Mouse (Mus musculus): Measurements from ENCODE around the gene Defb43. TPM values are rescaled to one million over a fixed set of nuclear protein-coding genes. Genes with fewer than 3 reads are reported as not detected.

Gene Defb43
- polyA plus RNA-seq, 1 experiment from 2014 or later = not detected

GRCm38 (mm10) chr14:63046691-63047090 is 35.1 kb downstream of the Defb43 start, which contains the start of gene Defb42:
Gene Defb42, plus strand, starts transcription at chr14:63046991.
- no peaks in the 10 kb centered on the region for H3K36me3 ChIP-seq (ENCODE audit: inconsistent target)
- WGBS (ENCODE audit: missing documents) = 93% methylated on average over 3 of the region's 3 CpGs
- no peaks in the 10 kb centered on the region for H3K79me2 ChIP-seq (ENCODE audit: inconsistent target)
- H3K4me3 ChIP-seq (ENCODE audit: inconsistent target) = no peak within 1 kb of the TSS
- H3K27ac ChIP-seq = no peak within 1 kb of the TSS

- Histone ChIP-seq H3K79me2 (ENCODE audit: inconsistent target) (no peaks in the 10 kb centered on the region), H3K27ac (no peak within 1 kb of the TSS), H3K4me3 (ENCODE audit: inconsistent target) (no peak within 1 kb of the TSS), H3K36me3 (ENCODE audit: inconsistent target) (no peaks in the 10 kb centered on the region)
- 82% methylated on average over 7 of the region's 14 CpGs for WGBS (ENCODE audit: missing documents)
Observed at GRCm38 (mm10) chr14:63049910-63050370, 38.4 kb downstream of the Defb43 start, which contains the start of gene Defb30. Gene Defb30, minus strand, starts transcription at chr14:63049960.

- no peaks in the 10 kb centered on the region for H3K36me3 ChIP-seq (ENCODE audit: inconsistent target)
- WGBS (ENCODE audit: missing documents) = 17% methylated on average over 5 of the region's 5 CpGs
- H3K27ac ChIP-seq = no peak overlapping the region
- H3K4me3 ChIP-seq (ENCODE audit: inconsistent target) = no peak overlapping the region
- no peaks in the 10 kb centered on the region for H3K79me2 ChIP-seq (ENCODE audit: inconsistent target)
Observed at GRCm38 (mm10) chr14:63050769-63051168, 39.2 kb downstream of the Defb43 start.

GRCm38 (mm10) chr14:63054729-63055128 is 43.2 kb downstream of the Defb43 start:
- no peaks in the 10 kb centered on the region for H3K79me2 ChIP-seq (ENCODE audit: inconsistent target)
- 82% methylated on average over 5 of the region's 6 CpGs for WGBS (ENCODE audit: missing documents)
- H3K4me3 ChIP-seq (ENCODE audit: inconsistent target) = no peak overlapping the region
- H3K27ac ChIP-seq = no peak overlapping the region
- H3K36me3 ChIP-seq (ENCODE audit: inconsistent target) = no peaks in the 10 kb centered on the region

- Histone ChIP-seq H3K4me3 (ENCODE audit: inconsistent target) (no peak overlapping the region), H3K27ac (no peak overlapping the region), H3K36me3 (ENCODE audit: inconsistent target) (no peaks in the 10 kb centered on the region), H3K79me2 (ENCODE audit: inconsistent target) (no peaks in the 10 kb centered on the region)
- 83% methylated on average over 10 of the region's 10 CpGs for WGBS (ENCODE audit: missing documents)
Observed at GRCm38 (mm10) chr14:63060361-63060760, 48.8 kb downstream of the Defb43 start.

- H3K4me3 ChIP-seq (ENCODE audit: inconsistent target) = no peak overlapping the region
- no peaks in the 10 kb centered on the region for H3K36me3 ChIP-seq (ENCODE audit: inconsistent target)
- 100% methylated on average over 1 of the region's 2 CpGs for WGBS (ENCODE audit: missing documents)
- H3K27ac ChIP-seq = no peak overlapping the region
- H3K79me2 ChIP-seq (ENCODE audit: inconsistent target) = no peaks in the 10 kb centered on the region
Observed at GRCm38 (mm10) chr14:63062184-63062583, 50.6 kb downstream of the Defb43 start.

GRCm38 (mm10) chr14:63065391-63065790 is 53.8 kb downstream of the Defb43 start:
- 83% methylated on average over 5 of the region's 5 CpGs for WGBS (ENCODE audit: missing documents)
- no peak overlapping the region for H3K4me3 ChIP-seq (ENCODE audit: inconsistent target)
- H3K27ac ChIP-seq = no peak overlapping the region
- no peaks in the 10 kb centered on the region for H3K36me3 ChIP-seq (ENCODE audit: inconsistent target)
- H3K79me2 ChIP-seq (ENCODE audit: inconsistent target) = no peaks in the 10 kb centered on the region

GRCm38 (mm10) chr14:63066630-63067310 is 55.2 kb downstream of the Defb43 start:
- H3K27ac ChIP-seq = no peak overlapping the region
- no peaks in the 10 kb centered on the region for H3K79me2 ChIP-seq (ENCODE audit: inconsistent target)
- H3K4me3 ChIP-seq (ENCODE audit: inconsistent target) = no peak overlapping the region

More at GRCm38 (mm10) chr14:63066630-63067310, 55.2 kb downstream of the Defb43 start:
- WGBS (ENCODE audit: missing documents) = 39% methylated on average over 16 of the region's 16 CpGs
- no peaks in the 10 kb centered on the region for H3K36me3 ChIP-seq (ENCODE audit: inconsistent target)

Other genes starting within 250 kb of the Defb43 start
- gene Wdfy2, start 174.1 kb upstream of the Defb43 start, polyA plus RNA-seq (2018) = 45.8 to 65.5 TPM (median 65.1 TPM) in 3 replicates
- not detected in 3 replicates for gene Defb48, start 27.3 kb upstream of the Defb43 start, polyA plus RNA-seq (2018)
- not detected in 3 replicates for gene Defb47, start 13.7 kb upstream of the Defb43 start, polyA plus RNA-seq (2018)
- not detected in 3 replicates for gene Defb42, start 35.2 kb downstream of the Defb43 start, polyA plus RNA-seq (2018)
- gene Defb30, start 38.2 kb downstream of the Defb43 start, polyA plus RNA-seq (2018) = not detected in 3 replicates